Mouse (Mus musculus) kidney, adult 2 months (tissue): ENCODE measurements around the gene Upf2.

Source experiments
- CTCF ChIP-seq: fragments of 200-500 bp; conservative IDR thresholded peaks from 2 replicates; pipeline ENCODE4 v1.5.1; 2011; ENCODE audit warnings: low read depth, mild to moderate bottlenecking, control low read depth, low read length, moderate library complexity, mixed read lengths; ENCODE audit not compliant: insufficient read depth, insufficient read length
- POLR2A ChIP-seq: fragments of 200-500 bp; IDR thresholded peaks from one replicate; pipeline ENCODE4 v1.6.1; 2011; ENCODE audit warnings: low read depth, low read length, control low read depth

DNA sequence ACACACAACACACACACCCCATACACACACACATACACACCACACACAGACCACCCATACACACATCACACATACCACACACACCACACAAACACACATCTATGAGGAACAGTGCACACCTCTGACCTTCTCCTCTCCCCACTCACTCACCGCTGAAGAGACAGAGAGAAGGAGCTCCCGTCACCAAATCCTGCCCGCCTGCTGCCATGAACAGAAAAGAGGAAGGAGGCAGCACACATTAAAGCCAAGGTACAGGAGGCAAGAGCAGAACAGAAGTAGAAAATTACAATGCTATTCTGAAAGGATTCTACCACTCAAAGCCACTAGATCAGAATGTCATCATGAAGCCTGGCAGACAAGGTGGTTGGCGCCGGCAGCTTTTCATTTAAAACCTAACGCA lies 28.4 kb upstream of the Upf2 start:
- TF ChIP-seq CTCF (no peak), POLR2A (no peak)
